Mouse (Mus musculus) activated CD4-positive, CD25-positive, alpha-beta regulatory T cell, adult 4 months (primary cell): ENCODE results near the gene Chst11. TPM values are rescaled to one million over a fixed set of nuclear protein-coding genes. Genes with fewer than 3 reads are reported as not detected.
"Not testable (repeated sequence)": the region's sequence is repeated elsewhere in the genome, so short reads cannot be mapped to it uniquely, and the experiment has no call there.

Experiments used
- ATAC-seq: one replicate; pipeline ENCODE4 v1.8.0; 2017
- polyA plus RNA-seq, 2 experiments: library from polyadenylated mRNA; unstranded; fragments of 100-300 nt; shearing (Covaris generic); gene quantifications; one replicate each; pipeline ENCODE4 v1.2.1; 2017

Chst11 gene
- polyA plus RNA-seq, 2 experiments from 2014 or later = 0.53 to 0.78 TPM

GRCm38 (mm10) chr10:83112345-83112744 lies 127.0 kb downstream of the Chst11 start:
- ATAC-seq = no peak

- ATAC-seq = no peak
Observed at GRCm38 (mm10) chr10:83114564-83114963, 129.3 kb downstream of the Chst11 start.

DNA sequence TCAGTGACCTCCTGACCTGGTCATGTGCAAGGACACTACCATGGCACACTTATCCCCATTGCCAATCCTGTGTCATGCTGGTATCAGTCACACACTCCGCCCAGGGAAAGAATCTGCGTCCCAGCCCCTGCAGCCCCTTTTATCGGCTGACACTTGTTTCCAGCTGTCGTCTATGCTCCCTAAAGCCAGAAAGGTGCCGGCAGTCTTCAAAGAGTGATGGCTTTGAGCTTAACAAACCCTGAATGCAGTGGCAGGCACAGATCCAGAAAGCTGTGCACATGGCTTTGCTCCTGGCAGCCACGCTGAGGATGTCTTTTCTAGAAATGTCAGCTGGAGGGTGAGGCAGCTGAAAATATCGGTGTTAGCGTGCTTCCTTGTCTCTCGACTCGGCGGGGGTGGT lies 131.6 kb downstream of the Chst11 start:
- ATAC-seq = no peak

DNA sequence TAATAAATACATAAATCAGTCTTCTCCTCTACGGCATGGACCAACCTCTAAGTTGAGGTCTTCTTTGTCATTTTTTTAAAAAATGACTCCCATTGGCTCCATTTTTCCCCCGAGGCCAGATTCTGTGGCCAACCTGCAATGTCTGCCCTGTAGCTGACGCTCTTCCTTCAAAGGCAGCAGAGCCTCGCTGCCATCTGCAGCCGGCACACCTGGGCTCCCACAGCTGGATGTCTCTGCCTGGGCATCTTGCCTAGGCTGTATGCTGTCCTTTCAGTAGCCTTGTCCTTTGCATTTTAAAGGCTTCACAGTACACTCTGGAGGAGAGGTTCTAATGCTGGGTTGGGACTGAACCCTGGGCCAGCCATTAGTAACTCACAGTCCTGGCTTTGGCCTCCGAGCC lies 132.6 kb downstream of the Chst11 start:
- no peak for ATAC-seq

DNA sequence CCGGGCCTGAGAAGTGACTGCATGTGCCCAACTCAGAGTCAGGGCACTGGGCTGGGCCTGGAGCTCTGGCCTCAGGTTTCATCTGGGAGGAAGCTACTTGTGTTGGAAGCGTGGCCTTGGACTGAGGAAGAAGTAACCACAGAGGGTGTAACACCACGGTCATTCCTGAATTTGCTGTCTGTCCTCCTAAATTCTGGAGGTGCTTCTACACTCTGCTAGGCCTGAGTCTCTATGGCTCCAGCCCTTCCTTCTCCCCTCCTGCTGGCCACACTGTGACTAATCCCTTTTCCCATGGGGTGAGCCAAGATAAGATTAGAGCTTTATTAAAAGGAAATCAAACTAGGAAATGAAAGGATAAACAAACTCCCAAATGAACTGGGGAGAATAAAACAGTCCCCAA lies 133.3 kb downstream of the Chst11 start:
- ATAC-seq = no peak

- no peak for ATAC-seq
Observed at GRCm38 (mm10) chr10:83119016-83119415, 133.7 kb downstream of the Chst11 start.

GRCm38 (mm10) chr10:83119461-83119860 lies 134.2 kb downstream of the Chst11 start:
- ATAC-seq = not testable (repeated sequence)

DNA sequence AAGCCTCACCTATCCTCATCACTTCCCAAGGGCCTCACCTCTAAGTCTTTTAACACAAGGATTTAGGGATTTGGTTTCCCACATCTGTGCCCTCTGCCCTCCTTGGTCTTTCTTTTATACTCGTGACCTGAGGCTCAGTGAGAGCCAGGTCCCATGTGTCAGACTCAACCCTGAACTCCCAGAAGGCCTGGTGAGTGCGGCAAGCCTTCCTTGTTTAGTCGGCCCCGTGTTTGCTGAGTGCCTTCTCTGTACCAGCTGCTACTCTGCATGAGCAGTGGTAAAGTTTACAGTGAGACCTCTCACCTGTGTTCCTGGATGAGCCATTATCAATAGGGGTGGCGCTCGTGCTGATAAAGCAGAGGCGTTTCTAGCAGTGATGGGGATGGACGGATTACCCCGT lies 134.6 kb downstream of the Chst11 start:
- no peak for ATAC-seq

DNA sequence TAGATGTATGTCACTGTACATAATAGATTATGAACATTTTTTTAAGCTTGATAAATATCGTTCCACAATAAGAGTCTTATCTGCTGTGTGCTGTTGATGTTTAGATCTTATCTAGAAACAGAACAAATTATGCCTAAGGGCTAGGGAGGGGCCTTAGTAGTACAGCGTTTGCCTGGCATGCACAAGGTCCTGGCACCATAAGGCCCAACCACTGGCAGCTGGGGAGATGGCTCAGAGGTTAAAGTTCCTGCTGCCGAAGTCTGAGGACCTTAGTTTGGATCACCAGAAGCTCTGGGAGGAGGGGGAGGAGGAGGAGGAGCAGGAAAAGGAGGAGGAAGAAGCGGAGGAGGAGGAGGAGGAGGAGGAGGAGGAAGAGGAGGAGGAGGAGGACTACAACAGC lies 135.6 kb downstream of the Chst11 start:
- ATAC-seq = no peak

GRCm38 (mm10) chr10:83124560-83124959 lies 139.3 kb downstream of the Chst11 start:
- no peak for ATAC-seq

DNA sequence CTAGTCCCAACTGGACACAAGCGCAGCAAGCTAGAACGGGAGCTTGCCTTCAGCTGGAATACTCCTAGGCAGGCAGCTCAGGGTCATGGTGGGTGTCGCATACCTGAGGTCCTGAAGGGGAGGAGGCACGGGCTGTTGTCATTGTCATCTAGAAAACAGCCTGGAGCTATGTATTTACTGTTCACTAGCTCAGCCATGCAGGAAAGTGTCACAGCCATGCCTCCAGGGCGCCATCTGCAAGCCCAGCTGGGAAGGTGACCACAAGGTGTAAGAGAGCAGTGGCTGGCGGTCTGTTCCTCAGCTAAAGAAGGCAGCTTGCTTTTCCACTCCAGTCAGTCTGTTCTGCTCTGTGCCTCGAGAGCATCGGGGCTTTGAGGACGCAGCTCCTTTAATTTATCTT lies 141.1 kb downstream of the Chst11 start:
- no peak for ATAC-seq

GRCm38 (mm10) chr10:83128435-83128834 lies 143.1 kb downstream of the Chst11 start:
- ATAC-seq = no peak

GRCm38 (mm10) chr10:83129624-83130218 lies 144.4 kb downstream of the Chst11 start:
- peak; percentile 32 for ATAC-seq

GRCm38 (mm10) chr10:83130611-83131010 lies 145.3 kb downstream of the Chst11 start:
- no peak for ATAC-seq

GRCm38 (mm10) chr10:83131884-83132283 lies 146.6 kb downstream of the Chst11 start:
- no peak for ATAC-seq

DNA sequence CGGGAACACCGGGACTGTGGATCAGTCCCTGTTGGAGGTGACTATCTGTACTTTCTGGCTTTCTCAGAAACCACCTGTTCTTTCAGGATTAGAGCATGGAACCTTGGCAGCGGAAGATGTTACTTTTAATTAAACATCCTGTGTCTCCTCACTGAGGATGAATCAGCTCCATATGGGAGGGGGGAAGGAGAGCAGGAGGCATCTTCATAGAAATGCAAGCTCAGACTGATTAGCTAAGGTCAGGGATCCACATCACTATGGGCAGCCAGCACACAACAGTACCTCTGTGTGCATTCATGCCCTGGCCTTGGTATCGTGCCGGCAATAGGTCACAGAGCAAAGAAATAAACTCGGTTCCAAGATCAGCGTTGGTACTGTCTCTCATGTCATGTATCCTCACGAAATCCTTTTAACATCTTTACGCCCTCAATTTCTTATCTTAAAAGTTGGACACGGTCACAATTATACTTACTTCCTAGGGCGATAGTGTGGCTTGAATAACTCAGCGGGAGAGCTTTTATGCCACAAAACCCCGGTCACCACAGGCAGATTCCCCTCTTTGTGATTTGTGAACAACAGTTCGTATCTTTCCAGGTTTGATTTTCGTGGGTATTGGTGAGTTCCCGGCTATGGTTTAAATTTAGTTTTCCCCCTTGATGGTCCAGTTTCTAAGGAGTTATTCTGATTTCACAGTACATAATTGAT lies 148.7 kb downstream of the Chst11 start:
- ATAC-seq = no peak

DNA sequence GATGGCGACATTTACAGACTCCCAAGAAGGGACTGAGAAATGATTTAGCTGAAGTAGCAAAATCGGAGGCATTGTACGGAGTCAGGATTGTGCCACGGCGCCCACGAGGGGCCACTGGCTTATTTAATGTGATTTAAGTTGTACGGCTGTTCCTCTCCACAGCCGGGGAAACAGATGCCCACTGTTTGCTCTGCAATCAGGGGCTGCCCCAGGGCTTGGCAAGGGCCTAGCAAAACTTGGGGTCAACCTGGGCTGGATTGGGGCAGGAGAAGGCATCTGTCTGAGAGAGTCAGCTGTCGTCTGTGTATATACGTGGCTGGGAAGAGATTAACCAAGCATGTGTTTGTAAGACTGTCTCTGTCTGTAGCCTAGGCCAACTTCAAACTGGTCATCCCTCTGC lies 149.6 kb downstream of the Chst11 start:
- ATAC-seq = no peak

DNA sequence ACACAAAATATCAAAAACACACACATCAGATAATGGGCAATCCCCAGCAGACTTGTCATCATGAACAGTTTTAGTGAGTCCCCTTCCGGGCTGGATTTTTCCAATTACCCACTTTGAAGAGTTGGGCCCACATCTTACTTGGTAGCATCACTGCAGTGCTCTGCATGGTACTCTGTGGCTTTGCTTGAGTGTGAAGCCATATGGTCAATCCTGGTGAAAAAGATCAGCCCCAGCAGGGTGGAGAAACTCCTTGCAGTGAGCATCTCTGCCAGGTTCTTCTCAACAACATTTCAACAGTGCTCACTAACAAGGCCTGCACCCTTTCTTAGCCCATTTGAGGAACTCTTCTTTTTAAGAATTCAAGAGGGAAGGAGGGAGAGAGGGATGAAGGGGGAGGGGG lies 150.7 kb downstream of the Chst11 start:
- ATAC-seq = no peak

DNA sequence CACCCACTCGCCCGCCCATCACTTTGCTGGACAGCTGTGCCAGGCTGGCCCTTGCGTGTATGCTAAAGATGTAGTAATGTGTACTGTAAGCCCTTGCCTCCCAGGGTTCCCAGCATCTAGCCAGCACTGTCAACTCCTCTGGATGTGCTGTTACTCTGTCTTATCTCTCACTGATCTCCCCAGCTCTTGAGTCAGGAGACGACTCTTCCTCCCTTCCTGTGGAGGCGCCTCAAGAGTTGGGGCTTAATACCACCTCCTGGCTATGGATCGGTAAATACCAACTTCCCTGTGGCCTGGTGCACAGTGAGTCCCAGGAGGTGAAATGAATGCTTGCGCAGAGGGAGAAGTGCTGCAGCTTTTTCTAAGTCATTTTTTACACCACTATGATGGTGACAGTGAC lies 151.8 kb downstream of the Chst11 start:
- no peak for ATAC-seq

GRCm38 (mm10) chr10:83139276-83139675 lies 154.0 kb downstream of the Chst11 start:
- no peak for ATAC-seq

- ATAC-seq = peak; percentile 49
Observed at GRCm38 (mm10) chr10:83140258-83140936, 155.1 kb downstream of the Chst11 start.

DNA sequence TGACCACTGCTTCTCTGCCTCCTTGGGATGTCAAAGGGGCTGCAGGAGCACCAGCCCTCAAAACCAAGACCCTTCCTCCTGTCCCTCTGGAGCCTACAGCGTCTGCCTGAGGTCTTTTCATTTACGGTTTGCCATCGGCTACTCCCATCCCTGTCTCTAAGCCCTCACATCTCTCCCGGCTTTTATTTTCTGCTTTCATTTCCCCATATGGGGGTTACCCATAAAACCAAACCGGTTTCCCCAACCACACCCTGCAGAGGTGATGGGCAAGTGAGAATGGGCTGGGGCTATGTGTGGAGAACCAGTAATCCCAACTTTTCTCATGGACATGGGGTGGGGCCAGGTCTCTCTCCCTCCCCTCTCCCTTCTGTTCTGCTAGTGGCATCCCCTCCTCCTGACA lies 156.1 kb downstream of the Chst11 start:
- ATAC-seq = no peak

DNA sequence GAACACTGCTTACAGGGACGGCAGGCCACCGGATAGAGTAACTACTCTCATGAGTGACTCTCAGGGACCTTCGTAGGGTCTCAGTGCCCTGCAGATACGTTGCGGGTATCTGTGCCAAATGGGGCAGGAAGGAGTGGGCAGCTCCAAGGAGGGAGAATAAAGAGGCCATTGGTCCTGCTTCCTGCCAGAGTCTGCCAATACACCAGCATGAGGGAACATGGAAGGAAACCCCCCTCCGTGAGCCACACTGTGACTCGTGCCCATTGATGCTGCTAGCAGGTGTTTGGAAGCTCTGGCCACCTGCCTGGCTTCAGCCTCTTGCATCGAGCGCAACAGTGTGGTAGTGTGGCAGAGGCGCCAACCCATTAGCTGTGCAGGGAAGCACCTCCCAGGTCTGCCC lies 157.8 kb downstream of the Chst11 start:
- no peak for ATAC-seq

GRCm38 (mm10) chr10:83145836-83146235 lies 160.5 kb downstream of the Chst11 start:
- no peak for ATAC-seq
